Mouse (Mus musculus) cerebellum, adult 2 months (tissue): ENCODE measurements at regions not wholly inside any gene's neighbourhood (a gene's known extent, or its start where the extent isn't known, plus 50 kb on each side); places are given as distances from the start of the nearest gene placed in this dataset.

Experiments used
- DNase-seq, 2 experiments: peaks; one replicate each; pipeline ENCODE4 v3.0.0; 2021
- H3K27ac ChIP-seq: fragments of 200-500 bp; 2 replicates; pipeline ENCODE4 v1.5.1; 2012; ENCODE audit warnings: low read length, control low read depth, inconsistent platforms; ENCODE audit not compliant: insufficient read depth
- H3K27me3 ChIP-seq: fragments of 200-500 bp; 2 replicates; pipeline ENCODE4 v1.6.1; 2012; ENCODE audit warnings: inconsistent platforms, mild to moderate bottlenecking, low read length, moderate library complexity; ENCODE audit not compliant: control insufficient read depth, insufficient read depth
- H3K4me1 ChIP-seq: fragments of 200-500 bp; 2 replicates; pipeline ENCODE4 v1.6.1; 2011; ENCODE audit warnings: low read length; ENCODE audit not compliant: control insufficient read depth, insufficient read depth
- H3K4me3 ChIP-seq: fragments of 200-500 bp; replicated peaks from 2 replicates; pipeline ENCODE3; 2011; ENCODE audit warnings: mild to moderate bottlenecking, low read depth, low read length, control low read depth; ENCODE audit not compliant: insufficient read depth
- CTCF ChIP-seq: fragments of 200-500 bp; IDR thresholded peaks from 2 replicates; pipeline ENCODE4 v1.5.1; 2011; ENCODE audit warnings: low read depth, mild to moderate bottlenecking, control low read depth, low read length, moderate library complexity, borderline replicate concordance; ENCODE audit not compliant: insufficient read depth
- POLR2A ChIP-seq: fragments of 200-500 bp; IDR thresholded peaks from 2 replicates; pipeline ENCODE4 v1.6.1; 2011; ENCODE audit warnings: low read length, control low read depth, borderline replicate concordance; ENCODE audit not compliant: insufficient read depth
- WGBS: fragments of 180-500 bp; shearing (Covaris S2); methylation state at CpG from one replicate; pipeline ENCODE4 v1.1.7; 2018; 5-methylcytosine and 5-hydroxymethylcytosine counted together

DNA sequence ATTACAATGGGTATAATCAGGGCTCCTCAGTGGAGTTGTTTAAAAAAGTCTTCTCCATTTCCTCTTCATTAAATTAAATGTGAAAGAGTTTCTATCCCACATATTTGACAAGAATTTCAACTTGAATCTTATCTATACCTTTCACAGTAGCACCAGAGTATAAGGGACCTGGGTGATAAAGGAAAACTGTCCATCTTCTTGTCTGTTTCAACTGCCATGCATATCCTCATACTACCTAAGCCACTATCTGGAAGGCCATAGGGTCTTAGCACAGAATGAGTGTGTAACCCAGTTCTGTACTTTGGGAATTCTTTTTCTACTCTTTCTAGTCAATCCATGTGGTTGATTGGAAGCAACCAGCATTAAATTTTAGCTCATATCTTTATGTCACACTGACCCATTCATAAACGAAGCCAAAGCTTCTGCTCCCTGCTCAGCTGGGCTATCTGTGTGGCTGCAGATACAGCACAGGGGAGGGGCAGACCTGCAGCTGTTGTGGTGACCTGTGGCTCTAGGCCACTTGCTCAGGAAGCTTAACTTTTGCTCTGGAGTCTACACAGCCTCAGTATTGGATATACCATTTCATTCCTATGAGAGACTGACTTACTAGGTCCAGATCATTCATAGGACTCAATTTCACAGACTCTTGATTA is 75.8 kb upstream of the Pgr start:
- no peak for TF ChIP-seq CTCF
- no peak for TF ChIP-seq POLR2A
- no peak for DNase-seq
- H3K27me3 ChIP-seq = no peaks in the 10 kb centered on the region
- no peaks in the 10 kb centered on the region for H3K4me1 ChIP-seq
- no peak overlapping the region for H3K4me3 ChIP-seq
- 30% methylated on average over 1 of the region's 1 CpGs for WGBS
- H3K27ac ChIP-seq = no peak overlapping the region

DNA sequence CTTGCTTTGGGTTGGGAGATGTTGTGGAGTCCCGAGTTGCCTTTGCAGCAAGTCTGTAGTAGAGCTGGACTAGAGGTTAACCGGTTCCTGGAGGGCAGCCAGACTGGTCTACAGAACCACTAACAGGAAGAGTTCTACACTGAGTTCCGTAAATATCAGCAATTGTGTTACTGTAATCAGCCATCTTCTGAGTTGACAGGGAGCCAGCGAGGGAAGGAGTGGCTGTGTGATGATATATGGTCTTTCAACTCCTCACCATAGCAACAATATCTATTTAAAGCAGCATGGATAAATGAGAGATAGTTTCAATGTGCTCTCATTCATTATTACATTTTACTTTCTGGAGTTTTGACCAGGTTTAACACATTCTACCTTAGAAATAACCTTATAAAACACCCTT is 67.5 kb upstream of the Pgr start:
- Histone ChIP-seq H3K27me3 (no peaks in the 10 kb centered on the region), H3K4me1 (no peaks in the 10 kb centered on the region), H3K4me3 (no peak overlapping the region), H3K27ac (no peak overlapping the region)
- no peak for TF ChIP-seq POLR2A
- no peak for TF ChIP-seq CTCF
- no peak for DNase-seq
- 52% methylated on average over 4 of the region's 4 CpGs for WGBS

DNA sequence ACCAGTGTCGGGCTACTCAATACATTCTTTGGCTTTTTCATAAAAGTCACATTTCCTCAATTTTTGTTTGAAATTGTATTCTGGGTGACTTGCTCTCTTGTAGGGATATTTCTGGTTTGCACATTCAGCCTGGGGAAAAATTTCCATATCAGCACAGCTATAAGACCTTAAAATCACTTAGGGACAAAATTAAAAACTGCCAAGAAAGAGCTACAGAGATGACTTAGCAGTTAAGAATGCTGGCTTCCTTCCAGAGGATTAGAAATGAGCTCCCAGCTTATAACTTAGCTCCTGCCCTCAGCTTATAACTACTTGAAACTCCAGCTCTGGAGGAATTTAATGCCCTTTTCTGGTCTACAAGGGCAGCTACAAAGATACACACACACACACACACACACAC is 62.6 kb upstream of the Pgr start:
- no peak for DNase-seq
- Histone ChIP-seq H3K4me3 (no peak overlapping the region), H3K27me3 (no peaks in the 10 kb centered on the region), H3K27ac (no peak overlapping the region), H3K4me1 (no peaks in the 10 kb centered on the region)
- TF ChIP-seq POLR2A (no peak), CTCF (no peak)
- WGBS = 94% methylated on average over 1 of the region's 1 CpGs

- no peak for TF ChIP-seq POLR2A
- TF ChIP-seq CTCF = no peak
- Histone ChIP-seq H3K27ac (no peak overlapping the region), H3K4me3 (no peak overlapping the region), H3K4me1 (no peaks in the 10 kb centered on the region), H3K27me3 (no peaks in the 10 kb centered on the region)
- no peak for DNase-seq
Observed at GRCm38 (mm10) chr9:8838356-8838755, 61.3 kb upstream of the Pgr start.

DNA sequence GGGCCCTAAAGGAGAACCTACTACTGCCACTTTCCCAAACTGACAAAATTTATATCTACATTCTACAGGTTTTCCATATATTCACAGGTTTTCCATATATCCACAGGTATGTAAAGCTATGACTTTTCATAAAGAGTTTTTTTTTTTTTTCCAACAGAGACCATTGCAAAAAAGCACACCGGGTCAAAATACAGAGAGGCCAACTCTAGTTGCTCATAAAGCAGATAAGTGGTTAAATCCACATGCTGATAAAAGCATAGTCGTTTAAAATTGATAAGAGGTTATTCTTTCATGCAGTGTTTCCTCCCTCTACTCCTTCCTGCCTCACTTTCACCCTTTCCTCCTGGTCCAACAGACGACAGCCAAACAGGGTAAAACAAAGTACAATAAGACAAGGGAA is 60.7 kb upstream of the Pgr start:
- no peak overlapping the region for H3K4me3 ChIP-seq
- 72% methylated on average over 3 of the region's 3 CpGs for WGBS
- no peaks in the 10 kb centered on the region for H3K4me1 ChIP-seq
- no peak for DNase-seq
- H3K27ac ChIP-seq = no peak overlapping the region
- H3K27me3 ChIP-seq = no peaks in the 10 kb centered on the region
- TF ChIP-seq CTCF (no peak), POLR2A (no peak)
